Mouse (Mus musculus) neutrophil, adult 5-6 weeks (primary cell): Measurements from ENCODE around the gene Dock3. TPM values are rescaled to one million over a fixed set of nuclear protein-coding genes. Genes with fewer than 3 reads are reported as not detected.
"Not testable (repeated sequence)": the region's sequence is repeated elsewhere in the genome, so short reads cannot be mapped to it uniquely, and the experiment has no call there.

Experiments
- ATAC-seq: fragments of 151-379, 151-347 bp; 2 replicates; pipeline ENCODE4 v1.8.0; 2017; ENCODE audit warnings: mild to moderate bottlenecking, moderate TSS enrichment; ENCODE audit not compliant: insufficient number of reproducible peaks, poor library complexity, low FRiP score, severe bottlenecking; ENCODE audit errors: extremely low read depth
- total RNA-seq: library from RNA; stranded (forward); fragments of 200-1000 nt; gene quantifications from 2 replicates; pipeline ENCODE4 v1.2.3, GENCODE M21; 2017

The Dock3 gene
- total RNA-seq, 1 experiment from 2014 or later = not detected

GRCm38 (mm10) chr9:107260836-107261235 is 29.1 kb upstream of the Dock3 start:
- ATAC-seq = peak; percentile 44; the same call in 1 of the 2 replicates

DNA sequence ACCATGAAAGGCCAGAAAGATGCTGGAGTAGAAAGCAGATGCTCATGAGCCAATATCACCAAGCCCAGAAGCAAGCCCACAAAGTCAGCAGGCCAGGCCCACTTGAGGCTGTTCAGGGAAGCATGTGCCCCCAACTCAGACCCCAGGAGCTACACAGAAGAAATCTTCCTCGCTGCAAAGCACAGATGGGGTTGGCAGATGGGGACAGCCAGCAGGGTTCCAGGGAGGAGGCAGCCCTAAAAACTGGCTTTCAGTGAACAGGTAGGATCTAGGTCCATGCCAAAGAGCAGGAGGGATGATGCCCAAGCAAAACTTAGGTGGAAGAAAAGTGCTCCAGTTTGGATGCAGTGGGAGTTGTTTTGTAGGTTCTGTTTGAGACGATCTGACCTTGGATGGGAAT is 28.7 kb upstream of the Dock3 start:
- ATAC-seq = no peak

DNA sequence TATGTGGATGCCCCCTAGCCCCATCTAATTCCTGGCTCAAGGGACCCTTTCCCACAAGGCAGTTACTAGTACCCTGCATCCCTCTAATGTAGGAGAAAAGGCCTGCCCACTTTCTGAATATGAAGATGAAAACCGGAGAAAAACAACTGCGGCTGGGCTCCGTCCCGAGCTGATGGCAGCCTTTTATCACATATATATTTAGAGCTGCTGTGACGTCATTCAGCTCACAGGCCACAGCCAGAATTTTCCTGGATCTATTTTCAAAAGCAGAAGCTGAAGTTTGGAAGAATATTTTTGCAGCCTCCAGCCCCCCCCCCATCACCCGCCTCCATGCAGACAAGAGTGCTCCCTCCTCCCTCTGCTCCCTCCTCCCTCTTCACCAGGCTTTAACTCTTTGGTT is 27.9 kb upstream of the Dock3 start:
- ATAC-seq = no peak

GRCm38 (mm10) chr9:107255596-107255995 is 23.9 kb upstream of the Dock3 start:
- no peak for ATAC-seq

- no peak for ATAC-seq
Measured at GRCm38 (mm10) chr9:107254925-107255324, 23.2 kb upstream of the Dock3 start.

- no peak for ATAC-seq
Measured at GRCm38 (mm10) chr9:107254476-107254875, 22.8 kb upstream of the Dock3 start.

DNA sequence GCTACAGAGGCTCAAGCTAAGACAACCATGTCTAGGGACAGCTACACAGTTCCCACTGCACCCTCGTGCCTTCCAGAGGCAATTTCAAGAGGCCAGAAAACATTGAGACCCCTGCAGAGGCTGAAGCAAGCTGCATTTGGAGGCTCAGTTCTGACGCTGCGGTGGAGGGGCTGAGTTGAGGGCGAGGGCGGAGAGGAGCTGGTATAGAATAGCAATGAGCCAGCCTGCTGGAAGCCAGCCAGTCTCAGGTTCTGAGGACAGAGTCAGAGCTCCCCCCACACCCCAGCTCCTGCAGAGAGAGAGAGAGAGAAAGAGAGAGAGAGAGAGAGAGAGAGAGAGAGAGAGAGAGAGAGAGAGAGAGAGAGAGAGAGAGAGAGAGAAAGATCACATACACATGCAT is 20.5 kb upstream of the Dock3 start:
- no peak for ATAC-seq

GRCm38 (mm10) chr9:107250416-107251337 is 19.0 kb upstream of the Dock3 start:
- no peak for ATAC-seq

DNA sequence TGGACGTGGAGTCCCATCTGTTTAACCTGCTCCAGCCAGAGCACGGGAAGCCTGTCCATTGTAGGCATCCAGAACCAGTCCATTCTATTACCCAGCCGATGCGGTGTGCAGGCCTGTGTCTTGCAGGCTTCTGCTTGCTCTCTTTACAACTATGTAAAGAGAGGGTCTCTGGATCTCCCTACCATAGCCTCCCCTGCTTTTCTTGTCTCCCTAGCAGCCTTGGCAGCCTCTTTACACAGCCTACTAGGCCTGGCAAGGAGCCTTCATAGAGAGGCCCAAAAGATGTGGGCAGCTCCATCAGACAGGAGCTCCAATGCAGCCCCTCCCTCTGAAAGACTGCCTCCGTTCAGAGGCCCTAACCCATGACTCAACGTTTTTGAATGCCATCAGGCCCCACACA is 17.4 kb upstream of the Dock3 start:
- ATAC-seq = no peak

- 0 out of 2 replicates have a peak, but pooled peaks have one; percentile 46 for ATAC-seq
Measured at GRCm38 (mm10) chr9:107246170-107246569, 14.5 kb upstream of the Dock3 start.

- no peak for ATAC-seq
Measured at GRCm38 (mm10) chr9:107245311-107245710, 13.6 kb upstream of the Dock3 start.

GRCm38 (mm10) chr9:107236151-107236550 is 4.4 kb upstream of the Dock3 start:
- ATAC-seq = no peak

DNA sequence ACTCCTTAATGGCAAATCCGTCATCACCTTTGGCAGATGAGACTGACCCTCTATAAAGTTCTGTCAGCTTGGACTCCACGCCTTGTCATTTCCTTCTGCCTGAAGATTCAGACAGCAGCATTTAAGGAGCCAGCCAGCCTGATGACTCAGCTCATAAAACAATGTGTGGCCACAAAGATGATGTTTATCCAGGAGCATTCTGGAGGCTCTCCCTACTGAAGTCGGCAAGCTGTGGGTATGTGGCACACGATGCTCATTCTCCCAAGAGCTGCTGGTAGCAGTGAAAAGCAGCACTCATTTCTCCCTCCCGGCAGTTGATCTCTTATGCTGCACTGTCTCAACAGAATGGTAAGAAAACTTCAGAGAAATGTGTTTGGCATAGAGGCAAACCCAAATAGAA is 3.6 kb upstream of the Dock3 start:
- ATAC-seq = no peak

- ATAC-seq = no peak
Measured at GRCm38 (mm10) chr9:107232140-107232539, 431 bp upstream of the Dock3 start.

DNA sequence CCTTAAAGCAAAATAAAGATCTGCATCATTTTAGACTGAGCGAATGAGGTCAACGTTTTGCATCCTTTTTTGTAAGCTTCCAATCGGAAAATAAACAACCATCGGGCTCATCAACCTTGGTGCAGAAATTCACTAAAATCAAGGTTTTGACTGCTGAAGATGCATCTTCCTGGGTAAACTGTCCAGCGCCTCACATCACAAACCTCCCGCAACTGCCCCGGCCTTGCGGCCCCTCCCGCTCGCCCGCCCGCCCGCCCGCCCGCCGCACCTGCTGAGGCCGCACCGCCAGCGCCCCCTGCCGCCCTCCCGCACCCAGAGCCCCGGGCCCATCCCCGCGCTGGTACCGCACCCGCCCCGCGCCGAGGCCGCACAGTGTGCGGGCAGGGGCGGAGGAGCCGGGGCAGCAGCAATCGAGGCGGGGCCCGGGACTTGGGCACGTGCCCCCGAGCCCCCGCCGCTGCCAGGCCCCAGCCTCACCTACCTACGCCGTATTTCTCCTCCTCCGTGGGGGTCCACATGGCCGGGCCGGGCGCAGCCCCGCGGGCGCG is 644 bp downstream of the Dock3 start:
- ATAC-seq = no peak

DNA sequence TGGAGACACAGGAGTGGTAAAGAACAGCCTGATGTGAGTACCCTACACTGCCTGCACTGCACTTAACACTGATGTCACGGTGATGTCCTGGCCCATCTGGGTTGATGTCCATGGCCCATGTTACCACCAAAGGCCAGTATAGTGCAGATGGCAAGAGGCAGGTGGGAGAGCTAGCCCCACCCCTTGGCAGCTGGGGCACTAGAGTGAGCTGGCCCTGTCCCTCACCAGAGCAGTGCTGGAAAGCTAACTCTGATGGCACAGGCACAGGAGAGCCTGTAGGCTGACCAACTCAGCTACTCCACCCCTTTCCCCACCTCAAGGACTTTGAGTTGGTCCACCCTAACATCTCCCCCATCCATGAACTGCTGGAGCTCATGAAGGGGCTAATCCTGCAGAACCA is 7.1 kb downstream of the Dock3 start:
- ATAC-seq = no peak

DNA sequence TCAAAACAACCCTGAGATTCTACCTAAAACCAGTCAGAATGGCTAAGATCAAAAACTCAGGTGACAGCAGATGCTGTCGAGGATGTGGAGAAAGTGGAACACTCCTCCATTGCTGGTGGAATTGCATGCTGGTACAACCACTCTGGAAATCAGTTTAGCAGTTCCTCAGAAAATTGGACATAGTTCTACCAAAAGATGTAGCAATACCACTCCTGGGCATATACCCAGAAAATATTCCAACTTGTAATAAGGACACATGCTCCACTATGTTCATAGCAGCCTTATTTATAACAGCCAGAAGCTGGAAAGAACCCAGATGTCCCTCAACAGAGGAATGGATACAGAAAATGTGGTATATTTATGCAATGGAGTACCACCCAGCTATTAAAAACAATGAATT is 56.9 kb downstream of the Dock3 start:
- not testable (repeated sequence) for ATAC-seq

GRCm38 (mm10) chr9:107165792-107166191 is 65.9 kb downstream of the Dock3 start:
- ATAC-seq = 0 out of 2 replicates have a peak, but pooled peaks have one; percentile 16

DNA sequence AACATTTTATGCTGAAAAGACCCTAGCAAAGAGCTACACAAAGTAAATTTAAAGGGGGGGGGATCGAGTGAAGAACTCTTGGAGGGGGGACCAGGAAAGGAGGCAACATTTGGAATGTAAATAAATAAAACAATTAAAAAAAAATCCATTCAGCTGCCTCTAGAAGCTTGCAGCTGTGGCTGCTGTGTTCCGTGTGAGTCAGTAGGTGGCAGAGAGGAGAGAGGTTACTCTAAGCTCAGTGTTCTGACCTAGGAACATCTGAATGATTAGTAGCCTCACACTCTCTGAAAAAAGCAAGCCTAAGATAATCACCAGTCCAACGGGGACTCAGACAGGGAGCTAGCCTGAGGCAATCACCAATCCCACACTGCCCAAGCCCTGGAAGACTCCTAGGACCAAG is 66.9 kb downstream of the Dock3 start:
- ATAC-seq = no peak

- ATAC-seq = not testable (repeated sequence)
Measured at GRCm38 (mm10) chr9:107156388-107156787, 75.3 kb downstream of the Dock3 start.
